Mouse (Mus musculus): ENCODE results near the gene Prkaa1.

DNA sequence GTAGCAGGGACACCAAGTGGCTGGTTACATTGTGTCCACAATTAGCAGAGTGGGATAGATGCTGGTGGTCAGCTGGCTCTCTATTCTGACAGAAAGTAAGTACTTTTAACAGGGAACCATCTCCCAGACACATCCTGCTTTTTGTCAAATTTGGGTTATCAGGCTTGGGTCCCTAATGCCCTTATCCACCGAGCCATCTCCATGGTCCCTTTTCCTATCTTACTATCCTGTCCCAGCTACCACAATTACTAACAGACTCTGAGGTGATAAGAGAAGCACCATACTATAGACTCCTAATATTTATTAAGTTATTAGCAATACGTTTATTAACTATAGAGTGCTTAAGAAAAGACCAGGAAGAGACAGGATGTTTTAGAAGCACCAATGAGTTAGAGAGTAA lies 4.3 kb upstream of the Prkaa1 start:
- no peak for TF ChIP-seq CTCF (IDR thresholded peaks at IDR 0.05)
- TF ChIP-seq EP300 (IDR thresholded peaks at IDR 0.05), result no peak

All from lung, postnatal 0 days (tissue).